Comparison of ENCODE assay signal across 24 mouse cellular contexts in the genomic region with DNA sequence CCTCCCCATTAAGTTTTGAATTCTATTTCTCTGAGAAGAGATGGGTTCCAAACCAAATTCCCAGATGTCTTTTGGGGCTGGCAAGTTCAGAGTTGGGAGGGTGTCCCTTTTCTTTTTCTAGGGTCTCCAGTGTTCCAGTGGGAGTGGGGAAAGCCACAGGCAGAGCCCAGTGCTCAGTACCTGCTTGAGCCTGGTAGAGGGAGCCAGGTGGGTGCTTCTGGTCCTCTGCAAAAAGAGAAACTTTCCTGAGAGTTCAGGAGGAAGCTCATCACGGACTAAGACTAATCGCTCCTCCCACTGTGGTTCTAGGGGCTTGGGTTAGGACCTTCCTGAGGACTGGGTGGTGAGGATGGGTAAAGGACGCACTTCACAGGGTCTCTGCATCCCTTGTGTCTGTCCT. TPM values are rescaled to one million over a fixed set of nuclear protein-coding genes. Genes with fewer than 3 reads are reported as not detected.
DNase-seq lines count a peak whose midpoint lies in the region; ATAC-seq and TF ChIP-seq lines count a peak whose summit lies in the region.
"Had no signal": no experiment of that assay in that cellular context is flagged by ENCODE, and none has a peak within 500 bp of the region (broad histone marks: within the 10 kb centered on the region; RNA-seq: fewer than 3 reads in every experiment).

No protein-coding gene starts in this region.

- H3K4me1 ChIP-seq in forebrain, postnatal 0 days (ENCODE audit: insufficient read depth): 0 out of 2 replicates have a peak, but pooled peaks cover 4% of the 10 kb centered on the region
- peaks cover 11% of the 10 kb centered on the region; the same call in 1 of the 2 replicates for H3K4me1 ChIP-seq in forebrain, embryonic 12.5 days
- H3K4me1 ChIP-seq in midbrain, postnatal 0 days (ENCODE audit: insufficient read depth, low read length): no peaks in the 10 kb centered on the region
- H3K4me1 ChIP-seq: liver, embryonic 13.5 days had no signal

- no peaks in the 10 kb centered on the region for H3K27me3 ChIP-seq in forebrain, postnatal 0 days (ENCODE audit: insufficient read depth, low read length)
- peaks cover 35% of the 10 kb centered on the region for H3K27me3 ChIP-seq in forebrain, embryonic 12.5 days
- no peaks in the 10 kb centered on the region for H3K27me3 ChIP-seq in midbrain, postnatal 0 days (ENCODE audit: insufficient read depth, low read length)

- ATAC-seq in forebrain, postnatal 0 days: no peak
- no peak for ATAC-seq in forebrain, embryonic 12.5 days (ENCODE audit: low FRiP score)
- ATAC-seq in midbrain, postnatal 0 days (ENCODE audit: low FRiP score): no peak

- no peak overlapping the region for H3K27ac ChIP-seq in forebrain, postnatal 0 days (ENCODE audit: low read depth, low read length)
- H3K27ac ChIP-seq in forebrain, embryonic 12.5 days: no peak overlapping the region
- H3K27ac ChIP-seq in left cerebral cortex, adult 2 months: no peak overlapping the region; the same call in 1 of the 2 replicates
- H3K27ac ChIP-seq in midbrain, postnatal 0 days (ENCODE audit: low read depth, low read length): no peak overlapping the region
- H3K27ac ChIP-seq: embryonic facial prominence, embryonic 13.5 days; heart, embryonic 15.5 days; liver, embryonic 13.5 days had no signal

- H3K9ac ChIP-seq in forebrain, postnatal 0 days: no peak overlapping the region
- no peak overlapping the region for H3K9ac ChIP-seq in forebrain, embryonic 12.5 days
- H3K9ac ChIP-seq in midbrain, postnatal 0 days (replicated peaks; ENCODE audit: low read length, poor library complexity, severe bottlenecking): no peak overlapping the region
- H3K9ac ChIP-seq: embryonic facial prominence, embryonic 13.5 days; heart, embryonic 15.5 days; liver, embryonic 13.5 days had no signal

- DNase-seq in forebrain, postnatal 0 days: no peak
- DNase-seq in left cerebral cortex, adult 2 months (ENCODE audit: extremely low spot score in 1 of 2, low spot score in 2 of 2): no peak
- DNase-seq in left cerebral cortex, postnatal 14 days (ENCODE audit: low spot score in 2 of 2): no peak
- DNase-seq in brain, embryonic 14.5 days (ENCODE audit: low read depth): no peak
- peak; percentile 9 for DNase-seq in midbrain, postnatal 0 days (ENCODE audit: low spot score)
- DNase-seq in ovary, adult 18-20 months (ENCODE audit: low spot score): no peak
- DNase-seq: adrenal gland, postnatal 25 days; cerebellum, adult 18-20 months; cerebellum, postnatal 25 days; embryo, embryonic 11 days; gastrocnemius, postnatal 36 days; heart, postnatal 36 days; kidney, adult 8-10 months; kidney, postnatal 14 days; liver, embryonic 13.5 days; lung, adult 2 months; lung, postnatal 14 days; right cerebral cortex, postnatal 4 days; thymus, postnatal 14 days had no signal

- no peaks in the 10 kb centered on the region for H3K36me3 ChIP-seq in forebrain, postnatal 0 days (ENCODE audit: insufficient read depth)
- H3K36me3 ChIP-seq in forebrain, embryonic 12.5 days (replicated peaks): no peaks in the 10 kb centered on the region
- no peaks in the 10 kb centered on the region for H3K36me3 ChIP-seq in midbrain, postnatal 0 days (ENCODE audit: insufficient read depth, low read length)
- H3K36me3 ChIP-seq: embryonic facial prominence, embryonic 13.5 days; heart, embryonic 15.5 days; liver, embryonic 13.5 days had no signal

- H3K9me3 ChIP-seq in forebrain, postnatal 0 days (ENCODE audit: low read length): no peaks in the 10 kb centered on the region
- no peaks in the 10 kb centered on the region for H3K9me3 ChIP-seq in forebrain, embryonic 12.5 days
- no peaks in the 10 kb centered on the region for H3K9me3 ChIP-seq in midbrain, postnatal 0 days (ENCODE audit: low read length)
- H3K9me3 ChIP-seq: embryonic facial prominence, embryonic 13.5 days; heart, embryonic 15.5 days; liver, embryonic 13.5 days had no signal

- WGBS in forebrain, postnatal 0 days: 71% methylated on average over 3 of the region's 3 CpGs
- WGBS in forebrain, embryonic 12.5 days: 76% methylated on average over 3 of the region's 3 CpGs
- 67% methylated on average over 3 of the region's 3 CpGs for WGBS in midbrain, postnatal 0 days

- peak; percentile 46 for TF ChIP-seq CTCF in forebrain, postnatal 0 days (IDR thresholded peaks at IDR 0.05; ENCODE audit: low read depth)
- peak; percentile 42 for TF ChIP-seq CTCF in left cerebral cortex, adult 2 months (IDR thresholded peaks at IDR 0.05)
- TF ChIP-seq CTCF in brain, embryonic 14.5 days (IDR thresholded peaks at IDR 0.05; ENCODE audit: borderline replicate concordance, extremely low read depth, insufficient read depth, insufficient read length): peak; percentile 15; the same call in 1 of the 2 replicates
- peak; percentile 66 for TF ChIP-seq CTCF in midbrain, postnatal 0 days (IDR thresholded peaks at IDR 0.05)

- peak overlapping the region; percentile 16 for H3K4me3 ChIP-seq in forebrain, postnatal 0 days (ENCODE audit: low read depth, low read length)
- no peak overlapping the region for H3K4me3 ChIP-seq in forebrain, embryonic 12.5 days (replicated peaks)
- peak overlapping the region; percentile 74 for H3K4me3 ChIP-seq in left cerebral cortex, adult 2 months
- peak overlapping the region; percentile 12 for H3K4me3 ChIP-seq in midbrain, postnatal 0 days (ENCODE audit: low read depth, low read length)
- H3K4me3 ChIP-seq: embryonic facial prominence, embryonic 13.5 days; erythroblast, embryonic 14.5 days; heart, embryonic 15.5 days; liver, embryonic 13.5 days had no signal

- intact Hi-C loops in left cerebral cortex, adult 2 months (cut with DNase I): loop anchor here (5.0 to 10.0 kb wide), 2 partner anchors 358 to 454 kb away; no protein-coding TSS in a partner anchor
- intact Hi-C loops in left cerebral cortex, postnatal 14 days (cut with DNase I): loop anchor here (5.0 kb wide), 1 partner anchor 454 kb away; no protein-coding TSS in a partner anchor

- peak overlapping the region; percentile 38 for H3K4me2 ChIP-seq in forebrain, postnatal 0 days (ENCODE audit: low read depth)
- H3K4me2 ChIP-seq in forebrain, embryonic 12.5 days: no peak overlapping the region
- H3K4me2 ChIP-seq in midbrain, postnatal 0 days (ENCODE audit: low read depth, low read length, poor library complexity, severe bottlenecking): peak overlapping the region; percentile 41
- H3K4me2 ChIP-seq: embryonic facial prominence, embryonic 13.5 days; heart, embryonic 15.5 days; liver, embryonic 13.5 days had no signal

- TF ChIP-seq POLR2A in brain, embryonic 14.5 days (IDR thresholded peaks at IDR 0.05; ENCODE audit: borderline replicate concordance, extremely low read depth, insufficient read depth, insufficient read length, poor library complexity, severe bottlenecking): no peak

RNA-seq across cellular contexts. Expression of gene Opcml, which starts 2.4 kb away (rescaled TPM):
- 128 and 140 TPM in 2 replicates for total RNA-seq in forebrain, postnatal 0 days (2014; rRNA removed)
- 34.0 and 48.3 TPM in 2 replicates for polyA plus RNA-seq in forebrain, postnatal 0 days (2015; fragmentation: Nextera tagmentation; extraction: Ambion mirVana)
- polyA plus RNA-seq in forebrain, embryonic 12.5 days (2016; fragmentation: Nextera tagmentation; extraction: Ambion mirVana): 4.6 and 6.2 TPM in 2 replicates
- total RNA-seq in left cerebral cortex, adult 2 months (2021): 100 to 1,000 TPM; 250 to 251 TPM
- 100 to 1,000 TPM; 365 to 394 TPM for total RNA-seq in left cerebral cortex, postnatal 14 days (2021)
- 13.0 and 22.0 TPM in 2 replicates for polyA plus RNA-seq in brain, embryonic 14.5 days (2012; rRNA removed)
- total RNA-seq in midbrain, postnatal 0 days (2014; rRNA removed): 128 and 159 TPM in 2 replicates
- polyA plus RNA-seq in midbrain, postnatal 0 days (2015; fragmentation: Nextera tagmentation; extraction: Ambion mirVana): 51.5 and 71.2 TPM in 2 replicates
- total RNA-seq: megakaryocyte progenitor cell, adult 5-6 weeks had no signal

Comparison
In these comparisons a context has a peak if more than half of its experiments do, and no peak if none do; other contexts are left out.
1. CTCF ChIP-seq: peak in every context shown above with its lines; median percentile 66 in midbrain, postnatal 0 days; 46 in forebrain, postnatal 0 days; 42 in left cerebral cortex, adult 2 months; 15 in brain, embryonic 14.5 days.